Mouse (Mus musculus) neural tube, embryonic 13.5 days (tissue): Measurements from ENCODE around the gene Gpr55. TPM values are rescaled to one million over a fixed set of nuclear protein-coding genes. Genes with fewer than 3 reads are reported as not detected.
"Not testable (repeated sequence)": the region's sequence is repeated elsewhere in the genome, so short reads cannot be mapped to it uniquely, and the experiment has no call there.

Experiments
- ATAC-seq: fragments of 200-750 bp; cut with Nextera tagmentation; 2 replicates; pipeline ENCODE4 v1.8.0; 2017; ENCODE audit warnings: low read depth, mild to moderate bottlenecking, moderate TSS enrichment, moderate library complexity
- H3K27ac ChIP-seq: fragments of 300-500 bp; sonication (generic); replicated peaks from 2 replicates; pipeline ENCODE4 v1.5.1; 2015; ENCODE audit warnings: moderate library complexity, mild to moderate bottlenecking, inconsistent platforms
- H3K27me3 ChIP-seq: fragments of 300-500 bp; sonication (generic); 2 replicates; pipeline ENCODE4 v1.6.1; 2015; ENCODE audit warnings: mild to moderate bottlenecking, inconsistent platforms
- H3K36me3 ChIP-seq: fragments of 300-500 bp; sonication (generic); 2 replicates; pipeline ENCODE4 v1.6.1; 2015; ENCODE audit warnings: mild to moderate bottlenecking, inconsistent platforms
- H3K4me1 ChIP-seq: fragments of 300-500 bp; sonication (generic); replicated peaks from 2 replicates; pipeline ENCODE4 v1.6.1; 2015; ENCODE audit warnings: inconsistent platforms
- H3K4me2 ChIP-seq: fragments of 300-500 bp; sonication (generic); 2 replicates; pipeline ENCODE4 v1.6.1; 2015; ENCODE audit warnings: inconsistent platforms, mild to moderate bottlenecking, moderate library complexity
- H3K4me3 ChIP-seq: fragments of 300-500 bp; sonication (generic); 2 replicates; pipeline ENCODE4 v1.5.1; 2015; ENCODE audit warnings: mild to moderate bottlenecking, inconsistent platforms
- H3K9ac ChIP-seq: fragments of 300-500 bp; sonication (generic); 2 replicates; pipeline ENCODE4 v1.6.1; 2015; ENCODE audit warnings: moderate library complexity, mild to moderate bottlenecking, inconsistent platforms
- H3K9me3 ChIP-seq: fragments of 300-500 bp; sonication (generic); 2 replicates; pipeline ENCODE4 v1.6.1; 2016; ENCODE audit warnings: inconsistent platforms
- WGBS: fragments of 180-500 bp; shearing (Covaris S2); methylation state at CpG from one replicate; pipeline ENCODE4 v1.1.7; 2015; 5-methylcytosine and 5-hydroxymethylcytosine counted together
- polyA plus RNA-seq: library from polyadenylated mRNA; unstranded; fragments of >200 nt; fragmentation: Nextera tagmentation; extraction: Ambion mirVana; gene quantifications from 2 replicates; pipeline ENCODE4 v1.2.1, GENCODE M21; 2015

The Gpr55 gene
- 0.12 TPM in 1 of 2 replicates, not detected in the other for polyA plus RNA-seq

DNA sequence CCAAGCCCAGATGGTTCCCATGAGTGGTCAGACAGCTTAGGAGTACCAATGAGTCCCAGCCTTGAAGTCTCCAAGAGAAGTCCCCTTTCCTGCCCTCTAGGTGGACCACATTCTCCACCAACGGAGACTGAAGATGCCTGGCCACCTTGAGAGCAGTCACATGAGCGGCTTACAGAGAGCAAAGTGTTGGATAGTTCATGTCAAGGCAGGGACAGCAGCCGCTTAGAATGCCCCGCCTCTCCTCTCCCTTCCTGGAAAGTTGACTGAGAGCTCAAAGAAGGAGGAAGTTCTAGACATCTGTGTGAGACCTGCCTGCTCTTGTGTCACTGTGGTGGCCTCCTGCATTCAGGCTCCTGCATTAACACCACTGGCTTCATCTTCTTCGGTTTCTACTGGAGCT, at the start of gene Gpr55:
Gene Gpr55 (minus strand): TSS at position 135 of the 400 bp plus-strand sequence.
- H3K27me3 ChIP-seq, result no peaks in the 10 kb centered on the region
- no peak for ATAC-seq
- no peak within 1 kb of the TSS for H3K27ac ChIP-seq
- no peaks in the 10 kb centered on the region for H3K4me1 ChIP-seq
- H3K9me3 ChIP-seq, result no peaks in the 10 kb centered on the region
- H3K4me3 ChIP-seq, result no peak within 1 kb of the TSS
- H3K36me3 ChIP-seq, result no peaks in the 10 kb centered on the region
- no peak within 1 kb of the TSS for H3K4me2 ChIP-seq
- 82% methylated on average over 5 of the region's 5 CpGs for WGBS
- H3K9ac ChIP-seq, result no peak within 1 kb of the TSS

DNA sequence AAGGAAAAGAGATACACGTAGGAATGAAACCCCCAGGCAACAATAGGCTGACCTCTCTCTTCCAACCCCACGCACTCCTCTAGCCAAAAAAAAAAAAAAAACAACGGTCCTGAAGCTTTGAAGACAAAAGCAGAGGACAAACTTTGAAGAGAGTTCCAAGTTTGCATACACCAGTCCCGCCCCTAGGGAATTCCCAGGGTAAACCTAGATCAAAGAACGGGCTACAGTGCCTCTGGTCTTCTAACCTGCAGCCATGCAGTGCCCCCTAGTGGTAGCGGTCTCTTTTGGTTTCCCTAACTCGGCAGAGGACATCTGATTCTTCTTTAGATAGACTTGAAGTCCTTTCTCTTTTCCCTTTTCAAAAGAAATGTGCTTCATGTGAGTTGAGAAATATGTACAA, 47.0 kb upstream of the Gpr55 start:
- Histone ChIP-seq H3K9ac (no peak overlapping the region), H3K9me3 (0 out of 2 replicates have a peak, but pooled peaks cover 5% of the 10 kb centered on the region), H3K36me3 (no peaks in the 10 kb centered on the region), H3K27ac (no peak overlapping the region), H3K4me2 (no peak overlapping the region), H3K27me3 (no peaks in the 10 kb centered on the region), H3K4me1 (no peaks in the 10 kb centered on the region; the same call in 1 of the 2 replicates), H3K4me3 (no peak overlapping the region)
- WGBS, result 2% methylated on average over 7 of the region's 7 CpGs
- peak; percentile 79 for ATAC-seq

DNA sequence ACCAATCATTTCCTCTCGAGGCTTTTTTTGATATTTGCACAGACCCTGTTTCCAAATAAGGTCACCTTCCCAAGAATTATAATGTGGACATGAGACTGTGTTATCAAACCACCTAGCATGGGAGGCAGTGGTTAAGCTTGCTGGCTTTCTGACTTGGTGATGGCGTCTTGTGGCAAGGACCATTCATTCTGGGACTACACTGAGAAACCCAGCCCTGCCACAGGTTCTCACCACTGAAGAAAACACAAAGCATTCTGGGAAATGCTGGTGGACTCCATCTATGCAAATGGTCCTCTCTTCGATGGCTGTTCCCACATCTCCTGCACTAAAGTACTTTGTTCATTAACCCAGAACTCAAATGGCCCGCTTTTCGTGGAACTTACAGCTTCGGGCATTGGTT, 45.2 kb upstream of the Gpr55 start:
- H3K27ac ChIP-seq, result no peak overlapping the region
- WGBS, result 90% methylated on average over 6 of the region's 6 CpGs
- no peak overlapping the region for H3K4me2 ChIP-seq
- H3K36me3 ChIP-seq, result no peaks in the 10 kb centered on the region
- H3K9ac ChIP-seq, result no peak overlapping the region
- no peaks in the 10 kb centered on the region; the same call in 1 of the 2 replicates for H3K4me1 ChIP-seq
- no peak for ATAC-seq
- no peaks in the 10 kb centered on the region for H3K27me3 ChIP-seq
- H3K4me3 ChIP-seq, result no peak overlapping the region
- no peaks in the 10 kb centered on the region for H3K9me3 ChIP-seq

DNA sequence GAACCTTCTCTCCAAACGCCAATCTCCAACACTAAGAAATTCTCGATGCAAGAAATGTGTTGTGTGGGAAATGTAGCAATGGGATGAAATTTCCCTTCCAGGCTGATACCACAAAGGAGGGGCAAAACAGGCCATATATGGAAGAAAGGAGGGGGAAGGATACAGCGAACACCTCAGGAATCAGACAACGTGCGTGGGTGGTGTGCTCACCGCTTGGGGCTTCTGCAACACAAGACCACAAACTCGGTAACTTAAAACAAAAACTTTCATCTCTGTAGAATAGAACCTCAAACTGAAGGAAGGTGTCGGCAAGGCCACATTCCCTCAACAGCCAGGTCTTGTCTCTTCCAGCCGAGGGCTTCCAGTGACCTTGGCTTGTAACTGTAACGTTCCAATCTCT, 44.7 kb upstream of the Gpr55 start:
- H3K27me3 ChIP-seq, result no peaks in the 10 kb centered on the region
- no peak overlapping the region for H3K27ac ChIP-seq
- no peaks in the 10 kb centered on the region for H3K36me3 ChIP-seq
- H3K9ac ChIP-seq, result no peak overlapping the region
- H3K4me1 ChIP-seq, result no peaks in the 10 kb centered on the region; the same call in 1 of the 2 replicates
- H3K4me2 ChIP-seq, result no peak overlapping the region
- no peak overlapping the region for H3K4me3 ChIP-seq
- no peak for ATAC-seq
- no peaks in the 10 kb centered on the region for H3K9me3 ChIP-seq
- WGBS, result 92% methylated on average over 10 of the region's 10 CpGs

DNA sequence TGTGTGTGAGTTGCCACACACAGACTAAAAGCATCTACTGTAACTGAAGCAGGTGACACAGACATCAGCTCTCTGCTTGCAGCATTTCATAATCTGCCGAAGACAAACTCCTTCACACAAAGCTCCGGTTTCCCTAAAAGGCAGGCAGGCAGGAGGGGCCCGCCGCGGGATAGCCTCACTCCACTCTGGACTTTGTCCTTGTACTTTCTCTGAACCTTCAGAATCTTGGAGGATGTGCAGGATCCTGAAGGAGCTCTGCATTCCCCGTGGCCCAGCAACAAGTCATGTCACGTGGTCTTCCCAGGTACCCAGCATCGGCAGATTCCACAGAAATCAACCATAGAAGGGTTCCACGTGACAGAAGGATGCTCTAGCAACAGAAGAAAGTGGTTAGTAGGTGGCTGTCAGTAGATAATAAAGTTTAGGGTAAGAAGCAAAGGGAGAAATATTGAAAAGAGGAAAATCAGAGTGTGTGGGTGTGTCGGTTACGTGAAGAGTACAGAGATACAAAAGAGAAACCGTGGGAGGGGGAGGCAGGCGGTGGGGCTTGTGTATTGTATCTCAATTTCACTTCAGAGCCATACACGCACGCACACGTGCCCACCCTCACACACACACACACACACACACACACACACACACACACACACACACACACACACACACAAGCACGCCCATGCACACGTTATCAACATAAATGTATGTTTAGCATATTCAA, 39.2 kb upstream of the Gpr55 start:
- Histone ChIP-seq H3K4me1 (no peaks in the 10 kb centered on the region), H3K27me3 (no peaks in the 10 kb centered on the region), H3K4me2 (no peak overlapping the region), H3K9ac (no peak overlapping the region), H3K9me3 (no peaks in the 10 kb centered on the region), H3K36me3 (no peaks in the 10 kb centered on the region), H3K27ac (no peak overlapping the region), H3K4me3 (no peak overlapping the region)
- WGBS, result 90% methylated on average over 18 of the region's 18 CpGs
- ATAC-seq, result no peak

DNA sequence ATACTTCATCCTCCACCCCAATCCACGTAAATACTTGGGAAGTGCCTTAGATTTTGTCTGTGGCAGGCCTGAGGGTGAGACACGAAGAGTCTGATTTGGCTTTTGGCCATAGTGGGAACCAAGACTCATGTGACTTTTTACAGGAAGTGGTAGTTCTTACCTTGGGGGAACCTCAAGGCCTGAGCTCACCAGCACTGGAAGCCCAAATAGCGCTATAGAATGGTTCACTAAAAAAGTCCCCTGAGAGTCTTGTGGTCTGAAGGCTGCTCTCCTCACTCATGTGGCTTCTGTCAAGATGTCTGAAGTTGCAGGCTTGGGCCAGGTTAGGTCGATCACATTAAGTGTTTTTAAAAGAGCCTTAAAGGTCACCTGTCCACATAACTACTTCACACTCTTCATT, 37.2 kb upstream of the Gpr55 start:
- 84% methylated on average over 4 of the region's 4 CpGs for WGBS

DNA sequence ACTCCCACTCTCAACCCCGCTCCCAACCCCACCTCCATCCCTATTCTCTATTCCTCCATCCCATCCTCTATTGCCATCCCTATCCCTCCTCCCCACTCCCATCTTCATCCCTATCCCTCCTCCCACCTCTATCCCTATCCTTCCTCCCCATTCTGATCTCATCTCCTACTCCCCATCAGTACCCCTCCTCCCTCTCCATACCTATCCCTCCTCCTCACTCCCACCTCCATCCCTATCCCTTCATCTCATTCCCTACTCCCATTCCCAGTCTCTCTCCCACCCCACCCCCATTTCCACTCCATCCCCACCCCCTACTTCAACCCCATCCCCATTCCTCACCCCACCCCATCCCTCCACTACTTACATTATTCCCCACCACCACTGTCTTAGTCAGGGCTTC, 36.4 kb upstream of the Gpr55 start:
- no peaks in the 10 kb centered on the region for H3K4me1 ChIP-seq
- ATAC-seq, result no peak
- H3K4me2 ChIP-seq, result no peak overlapping the region
- H3K27me3 ChIP-seq, result no peaks in the 10 kb centered on the region
- no peak overlapping the region for H3K9ac ChIP-seq
- H3K27ac ChIP-seq, result no peak overlapping the region
- H3K36me3 ChIP-seq, result no peaks in the 10 kb centered on the region
- WGBS, result 100% methylated on average over 1 of the region's 1 CpGs
- H3K9me3 ChIP-seq, result no peaks in the 10 kb centered on the region
- no peak overlapping the region for H3K4me3 ChIP-seq

More for the DNA sequence above, 37.2 kb upstream of the Gpr55 start:
- Histone ChIP-seq H3K27me3 (no peaks in the 10 kb centered on the region), H3K9ac (no peak overlapping the region), H3K4me3 (no peak overlapping the region), H3K9me3 (no peaks in the 10 kb centered on the region), H3K27ac (no peak overlapping the region), H3K4me2 (no peak overlapping the region), H3K36me3 (no peaks in the 10 kb centered on the region), H3K4me1 (no peaks in the 10 kb centered on the region)
- no peak for ATAC-seq

DNA sequence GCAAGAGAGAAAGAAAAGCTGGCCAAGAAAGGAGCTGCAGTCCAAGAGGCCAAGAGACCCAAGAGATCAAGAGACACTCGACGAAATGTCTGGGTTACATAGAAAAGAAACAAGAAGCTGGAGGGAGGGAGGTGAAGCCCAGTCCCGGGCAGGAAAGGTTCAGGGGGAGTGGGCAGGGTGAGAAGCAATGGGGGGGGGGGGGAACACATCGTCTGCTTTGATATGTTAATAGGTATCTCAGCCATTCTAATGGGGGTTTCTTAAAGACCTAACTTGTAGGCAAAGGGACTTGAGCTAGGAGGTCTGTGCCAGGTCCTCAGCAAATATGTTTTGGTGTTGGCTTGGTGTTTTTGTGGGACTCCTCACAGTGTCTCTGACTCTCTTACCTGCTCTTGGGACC, 32.7 kb upstream of the Gpr55 start:
- no peak for ATAC-seq
- WGBS, result 72% methylated on average over 4 of the region's 4 CpGs

DNA sequence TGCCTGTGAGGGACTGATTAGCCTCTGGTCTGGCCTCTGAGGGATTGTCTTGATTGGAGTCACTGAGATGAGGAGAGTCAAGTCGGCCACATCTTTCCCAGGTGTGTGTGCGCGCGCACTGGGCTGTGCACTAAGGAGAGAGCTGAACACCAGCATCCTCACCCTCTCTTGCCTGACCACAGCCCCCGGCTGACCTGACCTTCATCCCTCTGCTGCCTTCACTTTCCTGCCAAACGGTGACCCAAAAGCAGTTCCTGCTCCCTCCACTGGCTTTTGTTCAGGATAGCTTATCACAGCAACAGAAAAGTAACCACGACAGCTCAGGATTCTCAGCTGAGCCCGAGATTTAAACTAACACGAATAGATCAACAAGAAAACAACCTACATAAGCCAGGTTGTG, 31.4 kb upstream of the Gpr55 start:
- no peaks in the 10 kb centered on the region for H3K9me3 ChIP-seq
- no peak overlapping the region for H3K4me3 ChIP-seq
- no peak for ATAC-seq
- H3K27ac ChIP-seq, result no peak overlapping the region
- no peak overlapping the region for H3K4me2 ChIP-seq
- 85% methylated on average over 9 of the region's 9 CpGs for WGBS
- no peaks in the 10 kb centered on the region for H3K36me3 ChIP-seq
- no peak overlapping the region for H3K9ac ChIP-seq
- no peaks in the 10 kb centered on the region for H3K4me1 ChIP-seq
- no peaks in the 10 kb centered on the region for H3K27me3 ChIP-seq

More for the DNA sequence above, 32.7 kb upstream of the Gpr55 start:
- Histone ChIP-seq H3K36me3 (no peaks in the 10 kb centered on the region), H3K27me3 (no peaks in the 10 kb centered on the region), H3K4me3 (no peak overlapping the region), H3K9me3 (no peaks in the 10 kb centered on the region), H3K4me1 (no peaks in the 10 kb centered on the region), H3K4me2 (no peak overlapping the region), H3K27ac (no peak overlapping the region), H3K9ac (no peak overlapping the region)

DNA sequence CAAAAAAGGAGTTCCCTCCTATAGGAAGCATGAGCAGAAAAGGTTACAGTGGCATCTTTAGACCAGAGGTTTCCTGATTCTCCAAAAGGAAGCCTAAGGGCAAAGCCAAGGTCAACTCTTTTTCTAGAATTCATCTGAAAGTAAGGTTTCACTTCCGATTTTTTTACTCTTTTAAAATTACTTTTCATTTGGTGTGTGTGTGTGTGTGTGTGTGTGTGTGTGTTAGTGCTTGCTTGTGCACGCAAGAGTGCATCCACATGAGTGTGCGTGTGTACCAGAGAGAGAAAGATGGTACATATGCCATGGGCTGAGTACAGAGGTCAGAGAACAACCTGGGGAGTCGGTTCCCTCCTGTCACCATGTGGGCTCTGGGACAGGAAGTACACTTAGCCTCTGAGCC, 28.1 kb upstream of the Gpr55 start:
- not testable (repeated sequence) for ATAC-seq, H3K9me3 ChIP-seq, H3K4me3 ChIP-seq, H3K36me3 ChIP-seq, H3K27me3 ChIP-seq, H3K4me2 ChIP-seq, H3K4me1 ChIP-seq, H3K9ac ChIP-seq, H3K27ac ChIP-seq
- WGBS, result 90% methylated on average over 4 of the region's 4 CpGs

DNA sequence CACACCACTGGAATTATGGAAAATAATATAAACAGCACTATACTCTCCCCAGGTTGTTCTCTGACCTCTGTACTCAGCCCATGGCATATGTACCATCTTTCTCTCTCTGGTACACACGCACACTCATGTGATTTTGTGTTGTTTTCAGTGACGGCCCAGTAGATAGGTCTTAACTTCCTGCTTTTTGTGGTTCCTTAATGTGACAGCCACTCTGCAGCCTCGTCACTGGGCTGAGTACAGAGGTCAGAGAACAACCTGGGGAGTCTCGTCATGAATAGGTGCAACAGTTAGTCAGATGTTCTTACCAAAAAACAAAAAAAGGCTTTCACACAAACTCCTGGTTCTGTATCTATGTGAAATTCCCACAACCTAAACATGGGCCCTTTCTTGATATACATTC, 27.5 kb upstream of the Gpr55 start:
- no peaks in the 10 kb centered on the region for H3K9me3 ChIP-seq
- H3K27ac ChIP-seq, result no peak overlapping the region
- H3K9ac ChIP-seq, result no peak overlapping the region
- H3K4me1 ChIP-seq, result no peaks in the 10 kb centered on the region
- no peak for ATAC-seq
- WGBS, result 79% methylated on average over 4 of the region's 4 CpGs
- no peaks in the 10 kb centered on the region for H3K27me3 ChIP-seq
- no peaks in the 10 kb centered on the region for H3K36me3 ChIP-seq
- no peak overlapping the region for H3K4me2 ChIP-seq
- H3K4me3 ChIP-seq, result no peak overlapping the region

DNA sequence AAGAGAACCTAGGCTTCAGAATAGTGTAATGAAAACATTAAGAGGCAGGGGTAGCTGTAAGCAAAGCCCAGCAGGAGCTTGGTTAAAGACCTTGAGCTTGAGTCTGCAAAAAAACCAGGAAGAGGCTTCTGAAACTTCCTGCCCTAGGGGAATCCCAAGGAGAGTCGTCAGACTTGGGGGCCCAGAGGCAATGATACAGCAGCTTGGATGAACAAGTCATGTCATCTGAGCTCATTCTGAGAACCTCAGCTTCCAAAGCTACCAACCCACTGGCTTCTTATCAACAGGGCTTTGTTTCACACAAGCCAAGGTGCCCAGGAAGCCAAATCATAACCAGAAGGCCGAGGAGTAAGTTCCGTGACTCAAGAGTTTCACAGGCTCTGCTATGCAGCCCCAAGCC, 25.0 kb upstream of the Gpr55 start:
- no peak for ATAC-seq
- H3K4me2 ChIP-seq, result no peak overlapping the region
- WGBS, result 87% methylated on average over 3 of the region's 3 CpGs
- no peaks in the 10 kb centered on the region for H3K27me3 ChIP-seq
- H3K9me3 ChIP-seq, result no peaks in the 10 kb centered on the region
- H3K36me3 ChIP-seq, result no peaks in the 10 kb centered on the region
- no peak overlapping the region for H3K9ac ChIP-seq
- H3K4me1 ChIP-seq, result no peaks in the 10 kb centered on the region
- H3K27ac ChIP-seq, result no peak overlapping the region
- H3K4me3 ChIP-seq, result no peak overlapping the region

DNA sequence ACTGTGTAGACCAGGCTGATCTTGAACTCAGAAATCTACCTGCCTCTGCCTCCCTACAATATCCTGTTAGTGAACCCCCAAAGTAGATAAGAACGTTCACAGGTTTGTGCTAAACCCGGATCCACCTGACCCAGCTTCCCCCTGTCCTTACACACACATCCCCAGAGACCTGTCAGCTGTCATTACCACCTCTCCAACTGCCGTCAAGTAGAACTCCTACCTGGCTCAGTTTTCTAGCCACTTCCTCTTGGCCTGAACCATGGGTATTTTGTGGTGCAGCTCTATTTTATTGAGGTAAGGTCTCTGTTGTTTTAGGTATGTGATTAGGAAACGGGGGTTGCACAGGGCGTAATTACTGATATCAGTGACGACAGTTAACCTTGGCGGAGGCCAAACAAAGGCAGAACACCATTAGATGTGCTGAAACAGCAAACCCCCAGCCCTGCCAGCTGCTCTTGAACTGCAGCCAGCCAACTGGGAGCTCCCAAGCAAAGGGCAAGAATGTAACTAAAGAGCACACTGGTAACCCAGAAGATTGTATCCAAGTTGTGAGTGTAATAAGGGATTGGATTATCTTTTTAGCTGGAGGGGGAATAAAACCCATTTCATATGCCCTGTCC, 21.0 kb upstream of the Gpr55 start:
- ATAC-seq, result no peak
- H3K4me2 ChIP-seq, result no peak overlapping the region
- no peak overlapping the region for H3K27ac ChIP-seq
- no peaks in the 10 kb centered on the region for H3K9me3 ChIP-seq
- no peaks in the 10 kb centered on the region for H3K4me1 ChIP-seq
- H3K4me3 ChIP-seq, result no peak overlapping the region
- H3K9ac ChIP-seq, result no peak overlapping the region
- H3K36me3 ChIP-seq, result no peaks in the 10 kb centered on the region
- 67% methylated on average over 7 of the region's 7 CpGs for WGBS
- H3K27me3 ChIP-seq, result no peaks in the 10 kb centered on the region
